Mouse (Mus musculus): ENCODE data around the gene Tpd52l1.

- no peak for TF ChIP-seq CTCF (IDR thresholded peaks at IDR 0.05; ENCODE audit: low read depth, low read length)
- TF ChIP-seq POLR2A (IDR thresholded peaks at IDR 0.05; ENCODE audit: insufficient read depth, low read length), result no peak
- no peak for TF ChIP-seq EP300 (IDR thresholded peaks at IDR 0.05; ENCODE audit: insufficient read depth, low read depth, low read length)
Observed at GRCm38 (mm10) chr10:31329436-31329835, 116.3 kb downstream of the Tpd52l1 start.

Measured in ES-Bruce4 (cell line).